Mouse (Mus musculus) heart, postnatal 36 days (tissue): ENCODE measurements at regions not wholly inside any gene's neighbourhood (a gene's known extent, or its start where the extent isn't known, plus 50 kb on each side); places are given as distances from the start of the nearest gene placed in this dataset.

Experiments
- DNase-seq, 2 experiments: peaks; one replicate each; pipeline ENCODE4 v3.0.0; 2021 to 2022
- intact Hi-C: fragments of 180-260 bp; cut with DNase I; formaldehyde crosslinking; loops from one replicate; pipeline ENCODE4 v1.15.1; 2025

- DNase-seq, result no peak
- intact Hi-C loops, result no loop called here
Measured at GRCm38 (mm10) chr2:131683734-131684133, 121.7 kb upstream of the Adra1d start.

DNA sequence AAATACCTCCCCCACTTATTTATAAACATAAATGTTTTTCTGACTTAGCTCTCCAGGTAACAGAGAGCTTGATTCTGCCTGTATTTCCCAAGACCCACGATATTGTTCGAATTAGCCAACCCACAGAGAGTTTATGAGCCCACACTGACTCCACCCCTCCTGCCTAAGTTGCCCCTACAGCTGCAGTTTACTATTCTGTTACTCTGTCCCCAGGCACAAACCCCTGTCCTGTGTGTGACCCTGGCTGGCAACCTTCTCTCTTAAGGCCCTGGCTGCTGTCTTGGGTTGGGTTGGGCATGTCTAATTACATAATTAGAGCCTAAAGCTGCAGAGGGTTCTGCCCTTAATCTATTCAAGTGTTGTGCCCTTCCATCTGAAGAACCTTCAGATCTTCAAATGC lies 116.4 kb upstream of the Adra1d start:
- DNase-seq, result no peak
- intact Hi-C loops, result no loop called here

DNA sequence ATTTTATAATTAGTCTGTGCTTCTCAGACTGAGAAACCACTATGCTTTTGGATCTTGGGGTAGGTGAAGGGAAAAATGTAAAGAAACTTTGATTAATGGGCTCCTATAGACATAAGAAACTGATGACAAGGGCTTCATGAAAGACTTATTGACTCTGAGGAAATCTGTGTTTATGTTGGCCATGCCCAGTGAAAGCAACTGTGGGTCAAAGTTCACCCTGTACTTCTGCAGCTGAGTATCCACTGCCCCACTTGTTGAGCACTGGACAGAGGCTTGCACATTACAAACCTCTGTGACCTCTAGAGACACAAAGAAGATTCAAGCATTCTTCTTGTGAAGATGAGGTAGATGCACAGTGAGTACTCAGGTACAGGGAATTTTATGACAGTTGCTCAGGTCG lies 114.7 kb upstream of the Adra1d start:
- no peak for DNase-seq
- intact Hi-C loops, result no loop called here

DNA sequence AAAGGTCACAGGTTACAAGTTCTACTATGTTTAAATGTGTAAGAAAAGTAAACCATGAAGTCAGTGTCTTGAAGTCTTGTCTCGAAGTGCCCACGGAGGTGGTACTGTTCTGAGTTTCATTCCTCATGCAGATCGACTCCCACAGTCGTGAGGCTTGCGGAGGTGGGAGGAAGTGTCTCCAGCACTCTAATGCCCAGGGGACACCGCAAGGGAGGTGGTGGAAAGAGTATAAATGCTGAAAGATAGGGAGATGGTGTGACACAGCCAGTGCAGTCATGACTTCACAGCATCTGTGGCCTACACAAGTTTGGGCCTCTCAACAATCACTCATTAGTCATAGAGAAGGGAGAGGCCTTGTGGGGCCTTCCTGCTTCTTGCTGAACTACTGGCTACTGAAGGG lies 112.8 kb upstream of the Adra1d start:
- no peak for DNase-seq
- intact Hi-C loops, result loop anchor here (5.0 kb wide), 1 partner anchor 132 kb away; no protein-coding TSS in a partner anchor

- intact Hi-C loops, result loop anchor here (5.0 kb wide), 1 partner anchor 134 kb away; no protein-coding TSS in a partner anchor
- DNase-seq, result no peak
Measured at GRCm38 (mm10) chr2:131673351-131673750, 111.3 kb upstream of the Adra1d start.

GRCm38 (mm10) chr2:131672646-131673045 lies 110.6 kb upstream of the Adra1d start:
- no peak for DNase-seq
- intact Hi-C loops, result loop anchor here (5.0 kb wide), 1 partner anchor 135 kb away; no protein-coding TSS in a partner anchor

- intact Hi-C loops, result loop anchor here (5.0 kb wide), 1 partner anchor 135 kb away; no protein-coding TSS in a partner anchor
- DNase-seq, result no peak
Measured at GRCm38 (mm10) chr2:131672223-131672622, 110.1 kb upstream of the Adra1d start.

DNA sequence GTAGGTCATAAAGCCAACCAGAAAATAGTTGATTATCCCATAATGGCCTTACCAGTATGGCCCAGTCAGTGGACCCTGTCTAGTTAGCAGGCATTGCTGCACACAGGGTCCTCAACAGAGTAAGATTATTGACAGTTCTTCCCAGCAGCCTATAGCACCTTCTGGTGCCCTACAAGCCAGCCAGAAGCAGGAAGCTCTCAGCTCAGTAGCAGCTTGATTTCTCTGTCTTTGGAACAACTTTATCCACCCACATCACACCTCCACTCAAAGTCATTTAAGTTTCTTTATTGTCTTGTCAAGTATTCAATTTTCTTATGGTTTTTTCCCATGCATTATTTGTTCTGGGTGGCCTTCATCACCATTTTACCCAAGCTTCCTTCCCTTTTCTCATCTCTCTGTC lies 108.8 kb upstream of the Adra1d start:
- intact Hi-C loops, result loop anchor here (5.0 kb wide), 1 partner anchor 136 kb away; no protein-coding TSS in a partner anchor
- DNase-seq, result no peak

DNA sequence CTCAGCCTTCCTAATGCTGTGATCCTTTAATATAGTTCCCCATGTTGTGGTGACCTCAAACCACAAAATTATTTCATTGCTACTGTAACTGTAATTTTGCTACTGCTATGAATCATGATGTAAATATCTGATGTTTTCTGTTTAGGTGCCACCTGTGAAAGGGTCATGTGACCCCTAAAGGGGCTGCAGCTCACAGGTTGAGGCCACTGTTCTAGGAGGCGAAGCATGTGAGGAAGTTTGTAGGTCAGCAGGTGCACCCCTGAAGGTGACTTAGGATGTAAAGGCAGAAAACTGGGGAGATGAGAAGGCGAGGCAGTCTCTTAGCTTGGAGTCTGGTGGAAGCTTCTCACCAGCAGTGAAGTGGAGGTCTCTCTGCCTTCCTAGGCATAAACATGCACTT lies 105.8 kb upstream of the Adra1d start:
- no peak for DNase-seq
- intact Hi-C loops, result loop anchor here (5.0 kb wide), 1 partner anchor 121 kb away; no protein-coding TSS in a partner anchor

GRCm38 (mm10) chr2:131666841-131667364 lies 104.8 kb upstream of the Adra1d start:
- no peak for DNase-seq
- intact Hi-C loops, result loop anchor here (5.0 kb wide), 1 partner anchor 120 kb away; no protein-coding TSS in a partner anchor

DNA sequence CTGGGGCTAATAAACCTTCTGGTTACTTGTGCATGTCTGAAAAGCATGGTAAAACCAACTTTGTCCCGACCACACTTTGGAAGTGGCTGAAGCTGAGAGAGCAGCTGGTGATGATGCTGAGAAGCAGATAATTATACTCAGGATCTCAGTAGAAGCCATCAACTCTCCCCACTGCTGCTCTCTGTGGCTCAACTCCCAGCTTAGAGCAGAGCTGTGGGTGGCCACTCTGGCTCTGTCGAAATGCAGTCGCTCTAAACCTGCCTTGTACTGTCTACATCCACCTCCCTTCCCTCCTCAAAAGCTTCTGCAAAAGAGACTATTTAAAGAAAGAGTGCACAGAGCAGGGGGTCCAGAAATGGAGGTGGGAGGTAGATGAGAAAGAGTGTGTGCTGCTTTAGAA lies 102.5 kb upstream of the Adra1d start:
- no peak for DNase-seq
- intact Hi-C loops, result no loop called here

GRCm38 (mm10) chr2:131663199-131663809 lies 101.2 kb upstream of the Adra1d start:
- no peak for DNase-seq
- intact Hi-C loops, result no loop called here

DNA sequence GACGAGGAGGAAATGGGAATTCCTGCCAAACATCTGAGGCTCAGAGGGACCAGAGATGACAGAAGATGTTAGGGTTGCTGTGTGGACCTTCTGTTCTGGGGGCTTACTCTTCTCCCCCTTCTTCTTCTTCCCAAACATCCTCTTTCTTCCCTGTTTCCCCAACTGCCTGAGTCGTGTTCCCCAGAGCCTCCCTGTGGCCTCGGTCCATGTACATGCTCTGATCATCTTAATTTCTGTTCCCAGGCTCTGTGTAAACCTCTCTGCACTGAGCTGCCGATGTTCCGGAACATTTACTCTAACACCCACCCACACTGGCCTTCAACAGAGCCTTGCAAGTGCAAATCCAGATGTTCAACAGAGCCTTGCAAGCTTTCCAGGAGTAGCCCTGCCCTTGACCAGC lies 90.1 kb upstream of the Adra1d start:
- intact Hi-C loops, result no loop called here
- DNase-seq, result peak; percentile 23 to 43

GRCm38 (mm10) chr2:131650611-131651153 lies 88.6 kb upstream of the Adra1d start:
- DNase-seq, result peak in 1 of 2 experiments; percentile 7
- intact Hi-C loops, result no loop called here

- intact Hi-C loops, result no loop called here
- no peak for DNase-seq
Measured at GRCm38 (mm10) chr2:131644166-131644858, 82.2 kb upstream of the Adra1d start.

DNA sequence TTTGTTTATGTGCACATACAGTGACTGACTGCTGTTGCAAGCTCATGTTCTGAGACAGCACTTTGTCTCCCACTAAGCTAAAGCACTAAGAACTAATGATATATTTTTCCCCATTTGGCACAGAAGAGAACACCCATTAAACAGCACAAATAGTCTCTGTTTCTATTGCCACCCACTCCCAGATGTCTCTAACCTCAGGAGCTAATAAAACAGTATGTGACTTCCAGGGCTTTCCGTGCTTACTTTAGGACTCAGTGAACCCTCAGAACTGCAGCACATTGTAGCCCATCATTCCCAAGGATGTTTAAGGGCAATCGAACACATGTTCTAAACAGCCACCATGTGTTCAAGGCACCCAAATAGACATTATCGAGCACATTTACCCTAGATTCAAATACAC lies 80.4 kb upstream of the Adra1d start:
- intact Hi-C loops, result no loop called here
- DNase-seq, result no peak

GRCm38 (mm10) chr2:131638996-131639605 lies 77.0 kb upstream of the Adra1d start:
- intact Hi-C loops, result no loop called here
- no peak for DNase-seq

GRCm38 (mm10) chr2:131635791-131636190 lies 73.7 kb upstream of the Adra1d start:
- DNase-seq, result no peak
- intact Hi-C loops, result no loop called here

DNA sequence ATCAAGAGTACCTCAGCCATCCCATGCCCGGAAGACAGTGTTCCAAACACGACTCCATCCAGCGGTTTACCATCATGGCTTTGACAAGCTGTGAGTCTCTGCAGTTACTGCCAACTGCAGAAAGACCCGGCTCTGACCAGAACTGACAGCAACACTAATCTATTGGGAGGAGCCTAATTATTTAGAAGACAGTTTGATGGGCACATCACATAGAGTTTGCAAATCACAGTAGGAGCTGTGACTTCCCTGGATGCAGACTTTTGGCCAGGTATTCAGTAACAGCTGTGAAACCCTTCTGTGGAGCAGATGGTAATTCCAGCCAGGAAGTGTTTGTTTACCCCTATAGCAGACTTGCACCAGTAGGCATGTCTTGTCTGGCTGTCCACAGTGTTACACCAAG lies 55.8 kb upstream of the Adra1d start:
- intact Hi-C loops, result no loop called here
- DNase-seq, result no peak

- intact Hi-C loops, result no loop called here
- DNase-seq, result no peak
Measured at GRCm38 (mm10) chr2:131612486-131612885, 50.4 kb upstream of the Adra1d start.
